Mouse (Mus musculus) right cerebral cortex, adult 18-20 months (tissue): Measurements from ENCODE around the gene Nap1l4.

ENCODE experiments used
- DNase-seq: peaks from one replicate; pipeline ENCODE4 v3.0.0; 2022; ENCODE audit warnings: mixed read lengths

Nap1l4 gene

GRCm38 (mm10) chr7:143475876-143476275 lies 73.0 kb downstream of the Nap1l4 start:
- DNase-seq, result no peak

GRCm38 (mm10) chr7:143474811-143475210 lies 74.1 kb downstream of the Nap1l4 start:
- DNase-seq, result no peak

DNA sequence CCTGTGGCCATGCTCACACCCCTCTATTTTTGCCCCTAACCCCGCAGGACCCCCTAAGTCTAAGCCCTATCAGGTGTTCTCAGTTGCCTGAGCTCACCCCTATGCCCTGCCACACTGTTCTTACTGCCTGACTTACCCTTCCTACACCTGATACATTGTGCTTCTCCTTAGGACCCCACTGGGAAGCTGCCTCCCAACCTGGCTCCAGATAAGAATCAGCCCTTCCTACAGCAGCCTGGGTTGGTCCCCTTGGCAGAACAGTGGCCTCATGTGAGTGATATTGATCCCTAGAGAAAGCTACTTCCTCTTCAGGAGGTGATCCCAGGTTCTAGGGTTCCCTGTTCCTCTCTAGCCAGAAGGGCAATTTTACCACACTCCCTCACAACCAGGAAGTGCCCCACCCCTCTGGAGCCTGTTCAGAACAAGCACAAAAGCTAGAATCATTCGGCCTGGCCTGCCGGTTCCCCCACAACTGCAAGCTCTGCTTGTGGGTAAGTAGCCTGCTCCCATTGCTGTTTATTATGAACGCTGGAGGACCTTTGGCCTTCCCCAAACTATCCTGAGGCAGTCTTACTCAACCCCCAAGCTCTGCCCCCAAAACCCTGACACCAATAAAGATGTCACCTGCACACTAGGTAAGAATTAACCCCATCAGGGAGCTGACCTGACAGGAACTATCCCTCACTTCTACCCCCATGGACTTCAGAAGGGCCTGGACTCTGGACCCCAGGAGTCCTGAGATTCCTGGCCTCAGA lies 75.4 kb downstream of the Nap1l4 start, which contains the start of gene Slc22a18:
Gene Slc22a18, plus strand, starts transcription at position 390 of the 755 bp plus-strand sequence.
- DNase-seq, result no peak

DNA sequence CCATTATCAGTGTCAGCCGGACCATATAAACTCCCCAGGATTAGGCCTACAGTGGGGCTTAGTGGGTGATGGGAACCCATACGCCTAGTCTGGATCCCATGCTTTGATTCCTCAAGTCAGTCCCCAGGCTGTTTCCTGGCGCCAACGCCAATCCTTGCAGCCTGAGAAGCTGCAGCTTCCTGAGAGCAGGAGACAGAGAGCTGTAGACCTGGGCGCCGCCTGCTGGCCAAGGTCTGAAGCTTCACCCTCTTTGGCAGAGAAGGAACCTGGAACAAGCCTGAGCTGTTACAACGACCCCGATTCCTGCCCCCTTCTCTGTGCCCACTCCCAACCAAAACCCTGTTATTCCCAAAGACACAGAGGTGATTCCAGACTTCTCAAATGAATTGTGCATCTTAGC lies 79.0 kb downstream of the Nap1l4 start:
- DNase-seq, result peak; percentile 69

DNA sequence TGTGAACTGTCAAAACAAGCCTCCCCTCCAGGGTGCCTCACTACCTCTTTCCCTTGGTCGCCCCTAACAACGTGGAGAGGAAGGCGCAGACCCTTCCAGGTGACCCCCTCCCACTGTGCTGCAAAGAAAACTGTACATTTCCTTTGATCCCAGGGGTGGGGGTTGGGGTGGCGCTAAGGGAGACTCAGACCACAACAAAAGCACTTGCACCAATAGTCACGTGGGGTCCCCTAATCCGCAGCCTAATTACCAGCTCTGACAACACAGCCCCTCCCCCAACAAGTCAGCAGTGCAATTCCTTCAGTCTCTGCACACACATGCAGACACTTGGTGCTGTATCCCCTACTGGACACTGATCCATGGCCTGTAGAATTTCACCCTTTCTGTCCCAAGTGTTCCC lies 81.2 kb downstream of the Nap1l4 start:
- DNase-seq, result no peak

DNA sequence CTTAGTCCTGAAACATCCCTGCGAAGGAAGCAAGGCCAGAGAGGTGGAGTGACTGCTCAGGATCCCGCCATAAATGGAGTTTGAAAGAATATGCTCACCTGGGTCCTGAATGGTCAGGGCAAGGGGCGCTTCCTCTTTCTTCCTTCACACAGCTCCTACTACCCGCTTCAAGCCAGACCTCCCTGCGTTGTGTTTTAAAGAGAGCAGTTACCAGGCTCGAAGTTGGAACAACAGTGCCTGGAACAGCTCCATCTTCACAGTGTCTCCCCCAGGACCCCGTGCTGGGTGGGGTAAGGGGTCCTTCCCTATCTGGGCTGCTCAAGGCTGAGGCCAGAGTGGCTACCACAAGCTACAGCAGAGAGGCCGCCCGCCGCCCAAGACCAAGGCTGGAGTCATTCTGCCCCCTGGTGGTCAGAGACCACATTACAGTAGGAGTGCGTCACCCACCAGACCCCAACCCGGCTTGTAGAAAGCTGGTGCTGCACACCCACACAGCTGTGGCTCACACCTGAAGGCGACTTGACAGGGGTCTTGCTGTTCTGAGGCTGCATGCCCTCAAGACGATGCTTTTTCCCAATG lies 82.7 kb downstream of the Nap1l4 start:
- DNase-seq, result peak; percentile 75

DNA sequence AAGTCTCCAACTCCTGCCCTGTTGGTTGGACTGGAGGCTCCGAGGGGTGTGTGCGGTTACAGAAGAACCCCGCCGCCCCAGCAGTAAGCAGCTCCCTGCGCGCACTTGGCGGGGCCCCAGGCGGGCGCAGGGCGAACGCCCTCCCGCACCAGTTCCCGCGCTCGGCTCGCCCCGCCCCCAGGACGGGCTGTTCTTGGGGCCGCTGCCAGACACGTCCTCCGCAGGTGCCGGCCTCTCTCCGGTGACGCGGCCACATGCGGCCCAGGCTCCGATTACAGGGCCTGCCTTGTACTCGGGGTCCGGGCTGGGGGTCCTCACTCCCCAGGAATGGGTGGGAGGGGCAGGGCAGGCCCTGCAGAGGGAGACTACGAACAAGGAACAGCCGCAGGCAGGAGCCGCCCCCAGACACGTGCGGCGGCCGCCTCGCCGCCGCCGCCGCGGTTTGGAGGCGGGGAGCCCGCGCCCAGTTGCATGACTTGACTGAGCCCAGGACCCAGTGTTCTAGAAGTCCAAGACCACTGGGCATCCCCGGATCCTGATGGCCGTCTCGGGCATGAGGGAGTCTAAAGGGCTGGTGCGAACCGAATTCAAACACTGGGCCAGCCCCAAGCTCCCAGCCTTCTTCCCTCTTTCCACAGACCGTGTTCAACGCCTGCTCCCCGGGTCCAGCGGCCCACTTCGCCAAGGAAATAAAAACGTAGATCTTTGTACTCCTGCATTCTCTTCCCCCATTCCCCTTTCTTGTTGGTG lies 83.9 kb downstream of the Nap1l4 start:
- DNase-seq, result peak; percentile 26

DNA sequence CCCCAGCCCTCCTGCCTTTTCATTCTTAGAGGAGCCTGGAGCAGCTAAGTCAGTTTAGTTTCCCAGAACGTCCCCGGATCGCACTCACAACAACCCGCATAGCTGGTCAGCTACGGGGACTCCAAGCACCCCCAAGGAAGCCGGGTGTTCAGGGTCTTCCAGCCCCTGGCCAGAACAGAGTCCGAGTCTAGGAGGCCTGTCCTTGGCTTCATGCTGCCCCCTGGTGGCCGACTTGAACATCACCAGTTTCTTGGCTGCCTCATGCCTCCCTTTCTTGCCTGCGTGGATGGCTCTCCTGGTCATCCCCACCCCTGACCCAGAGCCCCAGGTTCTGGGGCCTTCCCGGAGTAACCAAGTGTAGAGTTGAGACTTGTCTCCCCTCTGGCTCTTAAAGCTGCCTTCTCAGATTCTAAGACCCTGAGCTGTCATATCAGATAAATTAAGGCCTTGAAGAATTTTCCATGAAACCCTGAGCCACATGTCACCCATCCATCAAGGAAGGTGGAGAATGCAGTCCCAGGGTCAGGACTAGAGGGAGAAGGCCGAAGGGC lies 85.0 kb downstream of the Nap1l4 start:
- peak; percentile 66 for DNase-seq
